Mouse (Mus musculus): ENCODE data around the gene Sdf4.

DNA sequence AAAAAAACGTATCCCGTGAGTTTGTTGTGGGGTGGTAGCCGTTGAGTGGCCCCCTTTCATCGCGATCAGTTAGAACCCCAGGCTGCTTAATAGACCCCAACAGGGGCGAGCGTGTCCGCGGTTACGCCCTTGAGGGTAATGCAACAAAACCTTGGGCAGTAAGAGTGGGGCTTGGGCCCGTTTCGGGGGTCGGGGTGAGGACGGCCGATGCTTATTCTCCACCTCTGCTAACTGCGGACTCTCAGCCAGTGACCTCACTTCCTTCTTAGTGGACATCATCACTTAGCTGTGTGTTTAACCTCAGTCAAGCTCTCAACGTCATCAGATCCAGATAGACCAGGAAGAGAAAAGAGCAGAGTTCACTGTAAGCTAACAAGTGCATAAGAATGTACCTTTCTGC lies 48.4 kb upstream of the Sdf4 start:
- no peak for TF ChIP-seq GATA1 (IDR thresholded peaks at IDR 0.05; ENCODE audit: borderline replicate concordance, low read length)
- TF ChIP-seq FLI1 (IDR thresholded peaks at IDR 0.05; ENCODE audit: low read length): no peak

All from megakaryocyte, embryonic 14.5 days (primary cell).